Mouse (Mus musculus): Measurements from ENCODE around the gene Abcd3. TPM values are rescaled to one million over a fixed set of nuclear protein-coding genes. Genes with fewer than 3 reads are reported as not detected.
"Not testable (repeated sequence)": the region's sequence is repeated elsewhere in the genome, so short reads cannot be mapped to it uniquely, and the experiment has no call there.

Gene Abcd3
- total RNA-seq, 2 experiments from 2014 or later, result 94.6 to 98.6 TPM

GRCm38 (mm10) chr3:121754319-121755090 is 60.6 kb downstream of the Abcd3 start:
- intact Hi-C loops (cut with DNase I); DNase-seq: not testable (repeated sequence)

- DNase-seq; intact Hi-C loops (cut with DNase I): not testable (repeated sequence)
These were observed 73.8 kb downstream of the Abcd3 start for GRCm38 (mm10) chr3:121741186-121741848.

- intact Hi-C loops (cut with DNase I), result no loop called here
- DNase-seq, result no peak
These were observed 75.5 kb downstream of the Abcd3 start for GRCm38 (mm10) chr3:121739489-121740213.

- intact Hi-C loops (cut with DNase I), result no loop called here
- no peak for DNase-seq
These were observed 76.3 kb downstream of the Abcd3 start for GRCm38 (mm10) chr3:121738742-121739342.

GRCm38 (mm10) chr3:121737901-121738300 is 77.2 kb downstream of the Abcd3 start:
- DNase-seq, result no peak
- intact Hi-C loops (cut with DNase I), result loop anchor here (2.0 kb wide), 3 partner anchors 187 to 431 kb away; no protein-coding TSS in a partner anchor

GRCm38 (mm10) chr3:121737453-121737852 is 77.6 kb downstream of the Abcd3 start:
- intact Hi-C loops (cut with DNase I), result loop anchor here (2.0 kb wide), 3 partner anchors 187 to 431 kb away; no protein-coding TSS in a partner anchor
- peak in 1 of 2 experiments; percentile 38 for DNase-seq

- intact Hi-C loops (cut with DNase I), result loop anchor here (1.0 to 2.0 kb wide), 4 partner anchors 100 to 429 kb away; no protein-coding TSS in a partner anchor
- peak; percentile 83 to 84 for DNase-seq
These were observed 78.9 kb downstream of the Abcd3 start for GRCm38 (mm10) chr3:121736025-121736744.

- intact Hi-C loops (cut with DNase I), result no loop called here
These were observed 79.6 kb downstream of the Abcd3 start for GRCm38 (mm10) chr3:121735542-121735941.

GRCm38 (mm10) chr3:121729678-121730077 is 85.4 kb downstream of the Abcd3 start:
- DNase-seq, result no peak
- intact Hi-C loops (cut with DNase I), result no loop called here

More at GRCm38 (mm10) chr3:121735542-121735941, 79.6 kb downstream of the Abcd3 start:
- DNase-seq, result no peak

GRCm38 (mm10) chr3:121725651-121726050 is 89.5 kb downstream of the Abcd3 start:
- intact Hi-C loops (cut with DNase I), result no loop called here
- DNase-seq, result no peak

GRCm38 (mm10) chr3:121724553-121724952 is 90.5 kb downstream of the Abcd3 start:
- no peak for DNase-seq
- intact Hi-C loops (cut with DNase I), result loop anchor here (5.0 kb wide), 1 partner anchor 172 kb away; no protein-coding TSS in a partner anchor

- DNase-seq, result no peak
- intact Hi-C loops (cut with DNase I), result loop anchor here (1.0 to 5.0 kb wide), 4 partner anchors 84 to 188 kb away; no protein-coding TSS in a partner anchor
These were observed 91.1 kb downstream of the Abcd3 start for GRCm38 (mm10) chr3:121723968-121724524.

- DNase-seq, result peak; percentile 79 to 81
- intact Hi-C loops (cut with DNase I), result loop anchor here (1.0 to 5.0 kb wide), 4 partner anchors 83 to 187 kb away; no protein-coding TSS in a partner anchor
These were observed 91.9 kb downstream of the Abcd3 start, which contains the start of gene F3 for GRCm38 (mm10) chr3:121722971-121723844. Gene F3 (plus strand): TSS chr3:121723537.

GRCm38 (mm10) chr3:121721691-121722070 is 93.4 kb downstream of the Abcd3 start:
- no peak for DNase-seq
- intact Hi-C loops (cut with DNase I), result loop anchor here (5.0 kb wide), 1 partner anchor 169 kb away; no protein-coding TSS in a partner anchor

GRCm38 (mm10) chr3:121720801-121721690 is 94.1 kb downstream of the Abcd3 start:
- intact Hi-C loops (cut with DNase I), result loop anchor here (5.0 kb wide), 1 partner anchor 169 kb away; no protein-coding TSS in a partner anchor
- no peak for DNase-seq

GRCm38 (mm10) chr3:121719701-121720100 is 95.4 kb downstream of the Abcd3 start:
- intact Hi-C loops (cut with DNase I), result loop anchor here (5.0 kb wide), 1 partner anchor 167 kb away; no protein-coding TSS in a partner anchor
- DNase-seq, result no peak

GRCm38 (mm10) chr3:121718679-121719078 is 96.4 kb downstream of the Abcd3 start:
- DNase-seq, result no peak
- intact Hi-C loops (cut with DNase I), result no loop called here

Measured in heart, postnatal 36 days (tissue).